Mouse (Mus musculus) bone marrow macrophage, adult 2 months (primary cell): ENCODE results near the gene Trpc2. TPM values are rescaled to one million over a fixed set of nuclear protein-coding genes. Genes with fewer than 3 reads are reported as not detected.

Source experiments
- H3K27ac ChIP-seq: 2 replicates; pipeline ENCODE4 v1.5.1; 2012; ENCODE audit warnings: low read depth, low read length; ENCODE audit not compliant: insufficient read depth
- H3K4me1 ChIP-seq: 2 replicates; pipeline ENCODE4 v1.6.1; 2012; ENCODE audit warnings: low read length; ENCODE audit not compliant: control insufficient read depth, insufficient read depth
- H3K4me3 ChIP-seq: 2 replicates; pipeline ENCODE4 v1.5.1; 2012; ENCODE audit warnings: mild to moderate bottlenecking, low read length, moderate library complexity; ENCODE audit not compliant: insufficient read depth
- CTCF ChIP-seq: IDR thresholded peaks from 2 replicates; pipeline ENCODE4 v1.5.1; 2012; ENCODE audit warnings: low read depth, mild to moderate bottlenecking, low read length, moderate library complexity
- POLR2A ChIP-seq: IDR thresholded peaks from 2 replicates; pipeline ENCODE4 v1.6.1; 2012; ENCODE audit warnings: mild to moderate bottlenecking, low read depth, low read length, borderline replicate concordance
- polyA plus RNA-seq: library from polyadenylated mRNA; stranded (reverse); fragments of >200 nt; gene quantifications from 2 replicates; pipeline ENCODE4 v1.2.4, GENCODE M21; 2012; ENCODE audit not compliant: missing spikeins, insufficient read depth, insufficient read length

Trpc2 gene
- polyA plus RNA-seq, 1 experiment: not detected

DNA sequence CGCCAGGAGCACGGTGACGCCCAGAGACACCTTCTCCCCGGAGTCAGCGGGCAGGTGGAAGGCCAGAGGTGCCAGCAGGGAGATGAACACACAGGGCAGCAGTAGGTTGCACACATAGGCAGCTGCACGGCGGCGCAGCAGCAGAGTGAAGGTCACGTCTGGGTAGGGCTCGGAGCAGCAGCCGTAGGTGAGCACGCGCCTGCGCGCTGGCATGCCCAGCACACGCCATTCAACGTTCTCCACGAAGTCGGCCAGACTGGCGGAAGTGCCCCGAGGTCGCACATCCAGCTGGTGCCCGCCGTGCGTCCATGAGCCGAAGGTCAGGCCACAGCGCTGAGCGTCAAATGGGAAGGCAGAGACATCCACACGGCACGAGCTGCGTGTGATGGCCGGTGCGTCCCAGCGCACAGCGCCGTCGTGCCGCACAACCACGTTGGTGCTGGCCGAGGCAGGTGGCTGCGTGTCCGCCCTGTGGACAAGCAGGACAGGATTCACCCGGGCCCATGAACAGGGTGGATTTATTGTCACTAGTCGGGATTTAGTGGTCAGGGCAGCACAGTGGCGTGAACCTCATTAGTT, 30.3 kb downstream of the Trpc2 start:
- TF ChIP-seq CTCF: no peak
- no peak for TF ChIP-seq POLR2A
- no peak overlapping the region for H3K27ac ChIP-seq
- no peak overlapping the region for H3K4me3 ChIP-seq

DNA sequence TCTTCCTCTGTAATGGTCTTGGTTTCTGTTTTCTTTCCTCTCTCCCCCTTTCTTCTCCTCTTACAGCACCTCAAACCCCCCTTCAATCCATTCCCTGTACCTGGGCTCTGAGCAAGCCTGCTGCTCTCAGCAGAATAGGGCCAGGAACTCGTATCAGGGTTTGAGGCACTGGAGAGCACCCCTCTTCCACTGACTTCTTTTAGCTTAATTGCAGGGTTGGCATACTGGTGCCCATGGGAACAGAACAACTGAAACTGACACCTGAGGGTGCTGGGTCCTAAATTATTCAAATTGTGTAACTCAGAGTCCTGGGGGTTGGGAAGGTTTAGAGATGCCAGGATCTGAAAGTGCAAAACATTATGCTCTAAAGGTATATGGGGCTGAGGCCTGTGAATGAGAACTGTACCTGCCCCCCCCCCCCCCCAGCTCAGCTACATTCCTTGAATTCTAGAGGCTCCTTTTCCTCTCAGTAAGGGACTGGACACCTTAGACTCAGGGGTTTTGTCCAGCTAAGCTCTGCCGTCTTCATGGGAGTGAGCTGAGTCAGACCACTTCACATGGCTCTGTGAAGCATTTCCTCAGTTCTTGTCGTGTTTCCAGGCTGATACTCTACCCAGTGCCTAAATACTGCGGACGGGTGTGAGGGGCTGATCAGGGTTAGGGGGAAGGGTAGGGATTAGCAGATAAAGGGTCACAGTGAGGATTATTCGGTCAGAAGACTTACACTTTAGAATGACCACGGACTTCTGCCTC, 33.8 kb downstream of the Trpc2 start, which contains the start of gene Chrna10:
Gene Chrna10, minus strand, starts transcription at position 250 of the 753 bp plus-strand sequence.
- TF ChIP-seq CTCF (no peak), POLR2A (no peak)
- H3K4me3 ChIP-seq: no peak within 1 kb of the TSS
- H3K4me1 ChIP-seq: no peaks in the 10 kb centered on the region
- no peak within 1 kb of the TSS for H3K27ac ChIP-seq

More for the DNA sequence above, 30.3 kb downstream of the Trpc2 start:
- no peaks in the 10 kb centered on the region for H3K4me1 ChIP-seq

DNA sequence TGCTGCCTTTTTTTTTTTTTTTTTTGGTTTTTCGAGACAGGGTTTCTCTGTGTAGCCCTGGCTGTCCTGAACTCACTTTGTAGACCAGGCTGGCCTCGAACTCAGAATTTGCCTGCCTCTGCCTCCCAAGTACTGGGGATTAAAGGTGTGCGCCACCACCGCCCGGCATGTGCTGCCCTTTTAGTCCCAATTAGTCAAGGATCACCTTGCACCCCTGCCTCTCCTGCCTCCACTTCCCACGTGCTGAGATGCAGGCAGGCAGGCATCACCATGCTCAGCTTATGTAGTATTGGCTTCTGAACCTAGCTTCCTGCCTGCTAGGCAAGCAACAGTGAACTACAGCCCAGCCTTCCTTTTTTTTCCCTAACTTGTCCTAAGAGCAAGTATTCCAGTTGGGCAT, 34.5 kb downstream of the Trpc2 start:
- TF ChIP-seq CTCF (no peak), POLR2A (no peak)
- H3K4me1 ChIP-seq: no peaks in the 10 kb centered on the region
- H3K4me3 ChIP-seq: no peak overlapping the region
- H3K27ac ChIP-seq: no peak overlapping the region

DNA sequence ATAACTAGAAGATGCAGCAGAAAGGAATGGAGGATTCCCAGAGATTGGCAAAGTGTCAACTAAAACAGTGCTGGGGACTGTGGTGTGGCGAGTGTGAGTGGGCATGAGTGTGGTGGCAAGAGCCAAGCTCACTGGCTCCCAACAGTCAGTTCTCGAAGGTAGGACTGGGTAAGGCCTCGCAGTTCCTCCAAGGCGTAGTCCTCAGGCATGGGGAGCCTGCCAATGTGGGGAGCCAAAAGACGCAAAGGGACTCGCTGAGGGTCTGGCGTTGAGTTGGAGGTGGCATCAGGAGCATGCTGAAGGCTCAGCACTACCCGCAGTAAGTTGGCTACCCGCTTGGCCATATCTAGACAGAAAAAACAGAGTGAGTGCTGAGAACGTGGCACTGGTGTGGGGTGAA, 37.4 kb downstream of the Trpc2 start:
- H3K4me3 ChIP-seq: no peak overlapping the region
- H3K27ac ChIP-seq: no peak overlapping the region
- no peaks in the 10 kb centered on the region for H3K4me1 ChIP-seq
- no peak for TF ChIP-seq CTCF
- no peak for TF ChIP-seq POLR2A

DNA sequence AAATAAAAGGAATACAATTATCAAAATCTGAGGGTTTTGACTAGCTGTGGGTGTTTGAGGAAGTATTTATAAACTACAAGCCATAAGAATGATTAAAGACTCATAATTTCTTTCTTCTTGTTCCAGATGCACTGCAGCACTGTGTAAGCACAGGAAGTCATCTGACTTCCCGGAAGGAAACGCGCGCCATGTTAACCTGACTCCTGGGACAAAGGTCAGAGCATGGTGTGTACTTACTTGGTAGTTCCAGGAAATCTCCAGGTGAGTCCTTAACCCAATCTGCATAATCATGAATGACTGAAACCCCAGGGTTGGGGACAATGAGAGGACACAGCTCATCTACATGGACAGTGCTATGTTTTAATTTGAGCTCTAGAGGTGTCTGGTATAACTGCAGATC, 49.5 kb downstream of the Trpc2 start:
- TF ChIP-seq POLR2A: no peak
- TF ChIP-seq CTCF: no peak
- H3K27ac ChIP-seq: 0 out of 2 replicates have a peak overlapping the region, but pooled peaks have one; percentile 22
- no peak overlapping the region for H3K4me3 ChIP-seq
- H3K4me1 ChIP-seq: peaks cover 5% of the 10 kb centered on the region

DNA sequence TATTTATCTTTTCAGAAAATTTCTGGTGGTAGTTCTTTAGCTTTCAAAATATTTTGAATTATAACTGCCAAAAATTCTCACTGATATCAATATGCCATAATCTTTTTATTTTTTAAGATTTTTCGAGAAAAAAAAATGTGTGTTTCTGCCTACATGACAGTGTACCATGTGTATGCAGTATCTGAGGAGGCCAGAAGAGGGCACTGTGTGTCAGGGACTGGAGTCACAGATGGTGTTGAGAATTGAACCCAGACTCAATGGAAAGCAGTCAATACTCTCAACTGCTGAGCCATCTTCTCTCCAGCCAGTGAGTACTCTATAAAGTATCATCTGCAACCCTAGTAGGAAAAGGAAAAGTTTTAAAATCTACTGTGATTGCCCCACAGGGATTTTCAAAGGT, 54.5 kb downstream of the Trpc2 start:
- TF ChIP-seq POLR2A (no peak), CTCF (no peak)
- peaks cover 4% of the 10 kb centered on the region for H3K4me1 ChIP-seq
- no peak overlapping the region for H3K27ac ChIP-seq
- H3K4me3 ChIP-seq: no peak overlapping the region

DNA sequence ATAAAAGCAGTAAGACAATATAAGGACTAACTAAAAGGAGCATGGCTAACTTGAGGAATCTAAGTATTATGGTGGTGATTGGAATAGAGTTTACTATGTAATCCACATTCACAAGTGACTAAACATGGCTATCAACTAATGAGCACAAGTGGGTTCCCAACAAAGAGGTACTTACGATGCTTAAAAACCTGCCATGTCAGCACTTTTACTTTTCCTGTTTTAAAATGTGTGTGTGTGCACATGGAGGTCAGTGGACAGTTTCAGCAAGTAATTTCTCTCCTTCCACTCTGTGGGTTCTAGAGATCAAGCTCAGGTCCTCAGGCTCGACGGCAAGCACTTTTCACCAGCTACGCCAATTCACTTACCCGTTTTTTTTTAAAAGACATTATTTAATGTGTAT, 55.0 kb downstream of the Trpc2 start:
- Histone ChIP-seq H3K4me3 (no peak overlapping the region), H3K27ac (no peak overlapping the region), H3K4me1 (peaks cover under 1% of the 10 kb centered on the region; the same call in 1 of the 2 replicates)
- TF ChIP-seq POLR2A: no peak
- no peak for TF ChIP-seq CTCF

Other genes starting within 250 kb of the Trpc2 start
- 114 and 115 TPM in 2 replicates for gene Inppl1, start 244.9 kb upstream of the Trpc2 start, polyA plus RNA-seq
- 379 and 471 TPM in 2 replicates for gene Folr2, start 225.9 kb upstream of the Trpc2 start, polyA plus RNA-seq
- gene Anapc15, start 219.4 kb upstream of the Trpc2 start, polyA plus RNA-seq: 103 and 112 TPM in 2 replicates
- 1.6 and 1.7 TPM in 2 replicates for gene Folr1, start 212.3 kb upstream of the Trpc2 start, polyA plus RNA-seq
- gene Lamtor1, start 177.2 kb upstream of the Trpc2 start, polyA plus RNA-seq: 205 and 219 TPM in 2 replicates
- gene Tomt, start 176.8 kb upstream of the Trpc2 start, polyA plus RNA-seq: 0.29 TPM in 1 of 2 replicates, not detected in the other
- gene Lrrc51, start 149.2 kb upstream of the Trpc2 start, polyA plus RNA-seq: 3.2 and 3.5 TPM in 2 replicates
- 130 and 145 TPM in 2 replicates for gene Numa1, start 149.0 kb upstream of the Trpc2 start, polyA plus RNA-seq
- 13.1 and 13.6 TPM in 2 replicates for gene Il18bp, start 64.4 kb upstream of the Trpc2 start, polyA plus RNA-seq
- gene Rnf121, start 17.6 kb upstream of the Trpc2 start, polyA plus RNA-seq: 16.7 and 17.2 TPM in 2 replicates
- gene Xndc1, start 17.6 kb upstream of the Trpc2 start, polyA plus RNA-seq: 15.4 and 18.1 TPM in 2 replicates
- 0.23 and 0.35 TPM in 2 replicates for gene Xntrpc, start 17.4 kb upstream of the Trpc2 start, polyA plus RNA-seq
- not detected in 2 replicates for gene Art1, start 18.6 kb downstream of the Trpc2 start, polyA plus RNA-seq
- gene Art5, start 26.4 kb downstream of the Trpc2 start, polyA plus RNA-seq: not detected in 2 replicates
- not detected in 2 replicates for gene Chrna10, start 33.7 kb downstream of the Trpc2 start, polyA plus RNA-seq
- 33.3 and 36.9 TPM in 2 replicates for gene Nup98, start 127.1 kb downstream of the Trpc2 start, polyA plus RNA-seq
- gene Pgap2, start 127.1 kb downstream of the Trpc2 start, polyA plus RNA-seq: 103 and 110 TPM in 2 replicates
- gene Rhog, start 172.9 kb downstream of the Trpc2 start, polyA plus RNA-seq: 537 and 572 TPM in 2 replicates
- gene Stim1, start 184.7 kb downstream of the Trpc2 start, polyA plus RNA-seq: 43.4 and 50.2 TPM in 2 replicates